In the genomic region with DNA sequence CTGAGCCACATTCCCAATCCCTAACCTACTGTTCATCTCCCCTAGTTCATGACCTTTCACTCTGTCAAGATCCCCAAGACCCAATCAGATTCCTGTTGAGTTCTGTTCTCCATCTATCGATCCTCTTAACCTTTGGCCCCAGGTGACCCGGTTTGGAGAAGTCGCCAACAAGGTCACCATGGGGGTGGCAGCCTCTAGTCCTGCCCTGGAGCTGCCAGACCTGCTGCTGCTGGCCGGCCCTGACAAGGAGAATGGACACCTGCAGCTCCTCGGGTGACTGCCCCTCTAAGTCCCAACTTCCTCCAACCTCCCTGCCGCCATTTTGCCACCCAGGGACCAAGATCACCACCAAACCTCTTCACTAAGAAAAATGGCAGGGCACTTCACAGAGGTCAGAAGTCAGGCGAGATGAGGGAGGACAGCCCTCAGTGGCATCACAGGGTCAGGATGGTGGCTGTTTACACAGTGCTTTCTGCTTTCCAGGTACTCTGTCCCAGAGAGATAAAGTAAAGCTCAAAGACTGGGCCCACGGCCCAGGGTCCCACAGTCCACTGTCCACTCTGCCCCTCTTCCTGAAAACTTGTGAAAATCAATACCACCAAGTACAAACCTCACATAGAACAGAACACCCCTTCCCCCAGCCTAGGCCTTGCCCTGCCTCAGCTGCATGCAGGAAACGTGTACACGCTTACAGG, we compare ENCODE assay signal across 8 mouse cellular contexts. TPM values are rescaled to one million over a fixed set of nuclear protein-coding genes. Genes with fewer than 3 reads are reported as not detected.
DNase-seq lines count a peak whose midpoint lies in the region; ATAC-seq lines count a peak whose summit lies in the region.

No protein-coding gene starts in this region.

- peaks cover 17% of the 10 kb centered on the region for H3K27me3 ChIP-seq in erythroblast, embryonic 14.5 days (ENCODE audit: control insufficient read depth)
- H3K27me3 ChIP-seq in liver, embryonic 12.5 days (replicated peaks): peaks cover 33% of the 10 kb centered on the region

- ATAC-seq in erythroblast, adult 5-6 weeks (replicated peaks; ENCODE audit: low FRiP score, poor library complexity, severe bottlenecking): no peak
- ATAC-seq in liver, embryonic 12.5 days: no peak

- peak overlapping the region; percentile 94 for H3K27ac ChIP-seq in liver, embryonic 12.5 days

- H3K9ac ChIP-seq in liver, embryonic 12.5 days: peak overlapping the region; percentile 71

- peaks cover 65% of the 10 kb centered on the region for H3K4me1 ChIP-seq in erythroblast, embryonic 14.5 days (ENCODE audit: control insufficient read depth)
- peaks cover 39% of the 10 kb centered on the region for H3K4me1 ChIP-seq in liver, embryonic 12.5 days

- peak overlapping the region; percentile 91 for H3K4me2 ChIP-seq in liver, embryonic 12.5 days

- peaks cover 26% of the 10 kb centered on the region for H3K36me3 ChIP-seq in erythroblast, embryonic 14.5 days (ENCODE audit: control insufficient read depth)
- peaks cover 23% of the 10 kb centered on the region for H3K36me3 ChIP-seq in liver, embryonic 12.5 days

- peak; percentile 21 for DNase-seq in thymus, postnatal 4 days
- no peak for DNase-seq in thymus, postnatal 25 days
- DNase-seq in yolk sac, embryonic 10.5 days (ENCODE audit: low spot score): peak; percentile 22
- no peak for DNase-seq in ovary, postnatal 36 days (ENCODE audit: low spot score)
- no peak for DNase-seq in spleen, postnatal 10 days (ENCODE audit: low spot score in 2 of 2)

- no peaks in the 10 kb centered on the region for H3K9me3 ChIP-seq in erythroblast, embryonic 14.5 days (ENCODE audit: control insufficient read depth, low read length)
- H3K9me3 ChIP-seq in liver, embryonic 12.5 days (replicated peaks): no peaks in the 10 kb centered on the region

- 75% methylated on average over 10 of the region's 10 CpGs for WGBS in liver, embryonic 12.5 days (ENCODE audit: insufficient replicate concordance)

- peak overlapping the region; percentile 84 for H3K4me3 ChIP-seq in erythroblast, embryonic 14.5 days (replicated peaks)
- H3K4me3 ChIP-seq in liver, embryonic 12.5 days: peak overlapping the region; percentile 74

RNA-seq across cellular contexts. Expression of a gene that starts 1.1 kb away (rescaled TPM):
- 0.16 TPM in 1 of 2 replicates, not detected in the other for polyA plus RNA-seq in erythroblast, embryonic 14.5 days (2012)
- not detected in 2 replicates for total RNA-seq in erythroblast, adult 5-6 weeks (2015; ENCODE audit: low replicate concordance)
- not detected in 2 replicates for total RNA-seq in erythroblast, adult 5-6 weeks (2017; ENCODE audit: low replicate concordance)
- polyA plus RNA-seq in liver, embryonic 12.5 days (2016; fragmentation: Nextera tagmentation; extraction: Ambion mirVana): 2.8 and 3.3 TPM in 2 replicates

RNA-seq across cellular contexts. Expression of a gene that starts 1.2 kb away (rescaled TPM):
- polyA plus RNA-seq in erythroblast, embryonic 14.5 days (2012): 26.0 and 30.5 TPM in 2 replicates
- 17.9 and 19.2 TPM in 2 replicates for total RNA-seq in erythroblast, adult 5-6 weeks (2015; ENCODE audit: low replicate concordance)
- total RNA-seq in erythroblast, adult 5-6 weeks (2017; ENCODE audit: low replicate concordance): 12.4 and 13.4 TPM in 2 replicates
- 70.6 and 74.8 TPM in 2 replicates for polyA plus RNA-seq in liver, embryonic 12.5 days (2016; fragmentation: Nextera tagmentation; extraction: Ambion mirVana)

RNA-seq across cellular contexts. Expression of a gene that starts 26.9 kb away (rescaled TPM):
- polyA plus RNA-seq in erythroblast, embryonic 14.5 days (2012): not detected in 2 replicates
- total RNA-seq in erythroblast, adult 5-6 weeks (2015; ENCODE audit: low replicate concordance): not detected in 2 replicates
- not detected in 2 replicates for total RNA-seq in erythroblast, adult 5-6 weeks (2017; ENCODE audit: low replicate concordance)
- not detected in 2 replicates for polyA plus RNA-seq in liver, embryonic 12.5 days (2016; fragmentation: Nextera tagmentation; extraction: Ambion mirVana)

RNA-seq across cellular contexts. Expression of a gene that starts 29.7 kb away (rescaled TPM):
- 1,062 and 1,188 TPM in 2 replicates for polyA plus RNA-seq in erythroblast, embryonic 14.5 days (2012)
- total RNA-seq in erythroblast, adult 5-6 weeks (2015; ENCODE audit: low replicate concordance): 6.7 and 43.7 TPM in 2 replicates
- total RNA-seq in erythroblast, adult 5-6 weeks (2017; ENCODE audit: low replicate concordance): 33.7 and 59.7 TPM in 2 replicates
- 189 and 194 TPM in 2 replicates for polyA plus RNA-seq in liver, embryonic 12.5 days (2016; fragmentation: Nextera tagmentation; extraction: Ambion mirVana)

RNA-seq across cellular contexts. Expression of a gene that starts 32.3 kb away (rescaled TPM):
- polyA plus RNA-seq in erythroblast, embryonic 14.5 days (2012): 0.17 and 0.50 TPM in 2 replicates
- total RNA-seq in erythroblast, adult 5-6 weeks (2015; ENCODE audit: low replicate concordance): not detected in 2 replicates
- not detected in 2 replicates for total RNA-seq in erythroblast, adult 5-6 weeks (2017; ENCODE audit: low replicate concordance)
- 5.5 and 6.4 TPM in 2 replicates for polyA plus RNA-seq in liver, embryonic 12.5 days (2016; fragmentation: Nextera tagmentation; extraction: Ambion mirVana)

Comparison
In these comparisons a context has a peak if more than half of its experiments do, and no peak if none do; other contexts are left out.
1. DNase-seq: peak in thymus, postnatal 4 days (single experiment) and yolk sac, embryonic 10.5 days (single experiment); none in thymus, postnatal 25 days (single experiment), ovary, postnatal 36 days (single experiment) and spleen, postnatal 10 days (0 of 2).